Mouse (Mus musculus) retina, adult 2 months (tissue): ENCODE results near the gene Chl1.

Experiments
- DNase-seq: peaks from one replicate; pipeline ENCODE4 v3.0.0-alpha.2; 2012; ENCODE audit warnings: low read depth, low spot score

The Chl1 gene

GRCm38 (mm10) chr6:103795241-103795640, 284.9 kb downstream of the Chl1 start:
- DNase-seq = no peak
